Mouse (Mus musculus): ENCODE data around the gene Cpa2.
A peak's percentile ranks its signal among the peaks of the same experiment; 100 is the strongest.

Gene Cpa2

GRCm38 (mm10) chr6:30541009-30541799 lies at the start of gene Cpa2:
Gene Cpa2, plus strand, starts transcription at chr6:30541582.
- no peak for DNase-seq (ENCODE audit: low read depth)

GRCm38 (mm10) chr6:30499049-30499448 lies 42.3 kb upstream of the Cpa2 start:
- peak; percentile 62 for DNase-seq (ENCODE audit: low read depth)

- no peak for DNase-seq (ENCODE audit: low read depth)
Measured at GRCm38 (mm10) chr6:30508824-30509223, 32.6 kb upstream of the Cpa2 start.

GRCm38 (mm10) chr6:30509265-30510239 lies 31.8 kb upstream of the Cpa2 start, which contains the start of the genes Tmem209 and Ssmem1:
Gene Tmem209, minus strand, starts transcription at chr6:30509783.
Gene Ssmem1, plus strand, starts transcription at chr6:30509849.
- peak; percentile 99 for DNase-seq (ENCODE audit: low read depth)

GRCm38 (mm10) chr6:30510291-30510690 lies 31.1 kb upstream of the Cpa2 start:
- DNase-seq (ENCODE audit: low read depth) = no peak

GRCm38 (mm10) chr6:30514242-30514641 lies 27.1 kb upstream of the Cpa2 start:
- DNase-seq (ENCODE audit: low read depth) = no peak

- no peak for DNase-seq (ENCODE audit: low read depth)
Measured at GRCm38 (mm10) chr6:30520400-30520799, 21.0 kb upstream of the Cpa2 start.

- DNase-seq (ENCODE audit: low read depth) = no peak
Measured at GRCm38 (mm10) chr6:30525456-30526332, 15.7 kb upstream of the Cpa2 start.

- DNase-seq (ENCODE audit: low read depth) = no peak
Measured at GRCm38 (mm10) chr6:30526586-30527515, 14.5 kb upstream of the Cpa2 start.

GRCm38 (mm10) chr6:30528800-30529199 lies 12.6 kb upstream of the Cpa2 start:
- DNase-seq (ENCODE audit: low read depth) = no peak

GRCm38 (mm10) chr6:30535340-30535739 lies 6.0 kb upstream of the Cpa2 start:
- DNase-seq (ENCODE audit: low read depth) = peak; percentile 50

GRCm38 (mm10) chr6:30538240-30538639 lies 3.1 kb upstream of the Cpa2 start:
- no peak for DNase-seq (ENCODE audit: low read depth)

- no peak for DNase-seq (ENCODE audit: low read depth)
Measured at GRCm38 (mm10) chr6:30538800-30539199, 2.6 kb upstream of the Cpa2 start.

GRCm38 (mm10) chr6:30542277-30542676 lies 895 bp downstream of the Cpa2 start:
- DNase-seq (ENCODE audit: low read depth) = no peak

- no peak for DNase-seq (ENCODE audit: low read depth)
Measured at GRCm38 (mm10) chr6:30543077-30543476, 1.7 kb downstream of the Cpa2 start.

GRCm38 (mm10) chr6:30543851-30544250 lies 2.5 kb downstream of the Cpa2 start:
- DNase-seq (ENCODE audit: low read depth) = no peak

GRCm38 (mm10) chr6:30545689-30546088 lies 4.3 kb downstream of the Cpa2 start:
- DNase-seq (ENCODE audit: low read depth) = no peak

GRCm38 (mm10) chr6:30546571-30547273 lies 5.3 kb downstream of the Cpa2 start:
- DNase-seq (ENCODE audit: low read depth) = peak; percentile 63

GRCm38 (mm10) chr6:30547274-30547645 lies 5.9 kb downstream of the Cpa2 start:
- no peak for DNase-seq (ENCODE audit: low read depth)
